Mouse (Mus musculus) urinary bladder, postnatal 36 days (tissue): ENCODE results near the gene Sae1.

Experiments used
- DNase-seq, 2 experiments: peaks; one replicate each; pipeline ENCODE4 v3.0.0; 2022; ENCODE audit warnings: low spot score in 2 of 2, mixed read lengths in 1 of 2

The Sae1 gene

DNA sequence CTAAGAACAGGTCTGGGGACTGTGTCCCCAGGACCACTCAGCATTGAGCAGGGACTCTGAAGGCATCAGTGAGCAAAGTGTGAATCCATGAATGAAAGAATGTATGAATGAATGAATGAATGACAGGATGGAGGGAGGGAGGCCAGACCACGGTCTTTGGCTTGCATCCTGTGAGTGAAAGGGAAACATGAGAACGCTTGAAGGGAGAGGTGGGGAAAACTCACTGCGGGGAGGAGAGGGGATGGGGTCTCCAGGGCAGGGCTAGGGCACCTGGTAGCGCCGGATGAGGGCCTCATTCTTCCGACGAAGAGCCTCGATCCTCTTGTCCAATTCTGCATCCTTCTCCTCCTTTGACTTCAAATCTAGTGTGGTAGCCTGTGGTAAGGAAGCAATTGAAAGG, 103.6 kb downstream of the Sae1 start:
- no peak for DNase-seq

DNA sequence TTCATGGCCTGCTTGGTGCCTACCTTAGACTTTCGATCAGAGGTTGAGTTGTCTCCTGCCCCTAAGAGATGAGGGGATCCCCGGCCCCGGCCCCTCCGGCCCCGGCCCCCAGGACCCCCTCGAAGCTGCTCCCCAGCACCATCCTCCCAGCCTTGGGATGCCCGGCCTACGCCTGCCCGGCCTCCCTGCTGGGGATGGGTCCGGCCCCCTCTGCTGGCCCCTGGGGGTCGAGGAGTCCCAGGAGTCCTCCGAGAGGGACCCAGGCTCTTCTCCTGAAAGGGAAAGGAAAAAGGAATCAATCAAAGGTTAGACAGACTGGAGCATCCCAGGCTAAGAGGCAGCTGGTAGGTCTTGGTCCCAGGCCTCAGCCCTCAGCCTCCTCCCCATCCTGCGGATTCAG, 105.3 kb downstream of the Sae1 start:
- DNase-seq = no peak

DNA sequence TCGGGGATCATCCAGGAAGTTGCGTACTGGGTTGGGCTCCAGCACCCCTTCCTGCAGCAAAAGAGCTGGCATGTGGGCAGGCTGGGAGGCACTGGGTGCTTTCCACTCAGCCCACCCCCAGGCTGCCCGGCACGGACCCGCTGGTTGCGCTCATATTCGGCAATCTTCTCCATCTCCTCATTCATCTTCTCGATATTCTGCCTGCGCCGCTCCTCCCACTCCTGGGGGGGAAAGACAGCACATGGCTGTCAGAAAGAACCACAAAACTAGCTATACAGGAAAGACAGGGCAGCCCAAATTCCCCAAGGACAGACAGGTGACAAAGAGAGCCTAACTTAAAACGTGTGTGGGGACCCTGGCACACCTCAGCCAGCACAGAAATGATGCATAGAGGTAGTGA, 106.9 kb downstream of the Sae1 start:
- no peak for DNase-seq

DNA sequence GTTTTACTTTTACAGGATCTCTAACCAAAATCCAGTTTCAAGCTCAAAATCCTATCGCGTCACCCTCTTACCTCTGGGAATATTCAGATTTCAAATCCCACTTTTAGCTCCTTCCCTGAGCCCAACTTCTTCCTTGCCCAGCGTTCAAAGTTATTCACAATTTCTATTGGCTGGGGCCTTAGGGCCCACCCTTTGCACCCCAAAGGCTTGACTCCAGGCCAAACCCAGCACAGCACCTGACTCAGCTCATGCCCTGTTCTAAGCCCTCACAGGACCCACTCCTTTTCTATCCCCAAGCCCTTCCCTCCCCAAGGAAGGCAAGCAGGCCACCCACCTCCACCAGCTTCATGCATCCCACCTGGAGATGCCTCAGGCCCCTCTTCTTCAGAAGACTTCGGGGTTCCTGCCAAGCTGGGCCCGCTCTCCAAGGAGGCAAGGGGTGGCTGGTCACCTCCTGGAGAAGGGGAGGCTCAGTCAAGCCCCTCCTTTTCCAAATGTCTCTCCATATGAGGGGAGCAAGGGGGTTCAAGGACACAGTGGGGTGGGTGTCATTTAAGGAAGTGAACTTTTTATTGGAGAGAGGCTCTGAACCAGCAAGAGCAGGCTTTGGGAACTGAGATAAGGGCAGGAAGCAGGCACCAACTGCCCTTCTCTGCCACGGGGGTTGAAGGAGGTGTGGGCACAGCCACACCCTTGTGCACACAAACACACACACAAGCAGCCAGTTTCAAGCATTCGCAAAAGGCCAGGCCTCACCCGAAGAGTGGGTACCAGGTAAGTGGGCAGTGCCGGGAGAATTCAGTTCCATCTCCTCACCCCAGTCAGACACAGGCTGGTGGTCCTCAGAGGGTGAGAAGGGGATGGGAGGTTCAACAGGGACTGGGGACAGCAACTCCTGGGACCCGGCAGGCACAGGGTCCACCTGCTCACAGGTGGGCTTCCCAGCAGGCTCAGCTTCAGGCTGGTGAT, 112.4 kb downstream of the Sae1 start:
- DNase-seq = no peak

DNA sequence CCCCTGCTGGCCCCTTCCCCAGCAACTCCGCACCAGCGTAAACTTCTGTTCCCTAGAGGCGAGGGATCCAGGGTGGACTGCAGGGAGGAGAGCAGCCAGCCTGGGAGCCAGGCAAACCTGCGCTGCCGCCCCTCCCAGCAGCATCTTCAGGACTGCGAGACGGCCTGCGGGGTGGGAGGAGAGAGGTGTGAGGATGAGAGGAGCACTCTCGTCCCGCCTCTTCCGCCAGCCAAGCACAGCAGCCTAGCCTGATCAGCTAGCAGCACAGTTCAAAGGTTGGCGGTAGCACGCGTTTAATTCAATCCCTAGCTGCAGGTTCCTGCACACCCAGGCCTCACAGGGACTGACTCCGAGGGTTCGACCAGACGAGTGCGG, 113.9 kb downstream of the Sae1 start:
- peak; percentile 45 to 67 for DNase-seq

DNA sequence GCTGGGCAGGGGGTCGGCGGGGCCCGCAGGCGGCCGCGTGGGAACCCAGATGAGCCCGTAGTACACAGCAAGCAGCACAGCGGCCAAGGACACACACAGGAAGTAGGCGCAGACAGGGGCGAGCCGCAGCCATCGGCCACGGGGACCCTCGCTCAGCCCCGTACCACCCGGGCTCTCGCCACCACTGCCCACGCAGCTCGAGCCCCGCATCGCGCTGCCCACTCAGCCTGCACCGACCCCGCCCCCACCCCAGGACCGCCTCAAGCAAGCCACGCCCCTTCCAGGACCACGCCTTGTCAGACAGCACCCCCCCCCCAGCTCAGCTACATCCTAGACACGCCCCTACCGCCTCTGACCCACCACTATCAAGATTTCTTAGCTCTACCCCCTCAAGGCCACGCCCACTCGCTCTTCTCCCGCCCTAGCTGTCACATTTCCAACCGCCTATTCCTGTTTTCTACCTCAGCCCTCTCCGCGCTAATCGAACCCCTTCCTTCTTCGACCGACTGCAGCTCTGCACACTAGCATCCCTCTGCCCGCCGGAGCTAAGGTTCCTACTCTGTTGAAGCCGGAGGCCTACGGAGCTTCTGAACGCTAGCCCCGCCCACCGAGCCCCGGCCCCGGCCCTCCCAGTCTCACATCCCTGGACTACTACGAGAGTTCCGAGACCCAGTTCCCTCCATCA, 114.4 kb downstream of the Sae1 start, which contains the start of gene Inafm1:
TSS of gene Inafm1 (minus strand) at position 537 of the 685 bp plus-strand sequence.
- peak; percentile 80 to 87 for DNase-seq

DNA sequence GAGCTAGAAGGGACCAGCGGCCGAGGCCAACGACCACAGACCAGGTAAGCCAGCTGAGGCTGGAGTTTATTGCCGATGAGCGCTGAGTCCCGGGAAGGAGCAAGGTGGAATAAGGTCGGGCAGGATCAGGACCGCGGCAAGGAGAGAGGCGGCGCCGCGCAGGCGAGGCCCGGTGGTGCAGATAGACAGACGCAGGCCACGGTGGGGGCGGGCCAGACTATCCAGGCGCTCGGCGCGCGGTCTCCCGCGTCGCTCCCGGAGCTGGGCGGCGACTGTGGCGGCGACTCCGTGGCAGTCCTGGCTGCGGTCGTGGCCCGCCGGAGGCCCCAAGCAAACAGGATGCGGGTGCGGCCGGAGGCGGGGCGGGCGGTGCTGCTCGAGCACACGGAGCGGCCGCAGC, 114.9 kb downstream of the Sae1 start:
- DNase-seq = peak; percentile 52 to 70

DNA sequence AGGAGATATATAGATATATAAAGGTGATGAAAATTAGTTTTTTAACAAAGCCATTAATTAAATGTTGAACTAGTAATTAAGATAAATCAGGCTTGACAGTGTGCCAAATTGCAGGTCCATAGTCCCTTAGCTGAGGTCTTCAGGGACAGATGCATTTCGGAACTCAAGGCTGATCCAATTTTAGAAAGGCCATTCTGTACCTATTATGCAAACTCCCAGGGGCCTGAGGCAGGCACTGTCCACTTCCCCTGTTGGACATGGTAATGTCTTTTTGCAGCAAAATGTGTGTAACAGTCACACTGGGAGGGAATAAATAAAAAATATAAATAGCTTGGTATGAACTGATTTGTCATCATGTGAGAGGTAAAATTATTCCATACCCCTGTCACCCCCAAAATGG, 116.5 kb downstream of the Sae1 start:
- no peak for DNase-seq
